Mouse (Mus musculus) liver, adult 2 months (tissue): Measurements from ENCODE around the gene Farsb.

Source experiments
- CTCF ChIP-seq: fragments of 200-500 bp; IDR thresholded peaks from 2 replicates; pipeline ENCODE4 v1.5.1; 2011; ENCODE audit warnings: low read depth, low read length, control low read depth
- POLR2A ChIP-seq: fragments of 200-500 bp; IDR thresholded peaks from 2 replicates; pipeline ENCODE4 v1.6.1; 2011; ENCODE audit warnings: low read length, control low read depth; ENCODE audit not compliant: insufficient read depth; ENCODE audit errors: extremely low read depth

- TF ChIP-seq CTCF (no peak), POLR2A (no peak)
Observed at GRCm38 (mm10) chr1:78409396-78409795, 79.3 kb downstream of the Farsb start.
